Mouse (Mus musculus) G1E-ER4 (cell line): ENCODE measurements around the gene Ccdc91. TPM values are rescaled to one million over a fixed set of nuclear protein-coding genes. Genes with fewer than 3 reads are reported as not detected.

Source experiments
- GATA1 ChIP-seq: IDR thresholded peaks from one replicate; pipeline ENCODE4 v1.8.0; 2012; ENCODE audit warnings: low read length, inconsistent platforms
- polyA plus RNA-seq: library from polyadenylated mRNA; stranded (reverse); fragments of >175 nt; gene quantifications from 2 replicates; pipeline ENCODE4 v1.2.3, GENCODE M21; 2012

Ccdc91 gene
- polyA plus RNA-seq: 15.3 and 21.2 TPM in 2 replicates

- no peak for TF ChIP-seq GATA1
These were observed at the start of gene Ccdc91 for GRCm38 (mm10) chr6:147475727-147476613. TSS of gene Ccdc91 (plus strand) at chr6:147475828.

GRCm38 (mm10) chr6:147426927-147427487 lies 48.6 kb upstream of the Ccdc91 start:
- no peak for TF ChIP-seq GATA1

GRCm38 (mm10) chr6:147455775-147456174 lies 19.9 kb upstream of the Ccdc91 start:
- no peak for TF ChIP-seq GATA1

- no peak for TF ChIP-seq GATA1
These were observed 16.9 kb upstream of the Ccdc91 start for GRCm38 (mm10) chr6:147458637-147459301.

- no peak for TF ChIP-seq GATA1
These were observed 5.6 kb upstream of the Ccdc91 start for GRCm38 (mm10) chr6:147470016-147470415.

GRCm38 (mm10) chr6:147481141-147481540 lies 5.5 kb downstream of the Ccdc91 start:
- no peak for TF ChIP-seq GATA1

- no peak for TF ChIP-seq GATA1
These were observed 14.5 kb downstream of the Ccdc91 start for GRCm38 (mm10) chr6:147490120-147490519.

- no peak for TF ChIP-seq GATA1
These were observed 16.9 kb downstream of the Ccdc91 start for GRCm38 (mm10) chr6:147492551-147492950.

DNA sequence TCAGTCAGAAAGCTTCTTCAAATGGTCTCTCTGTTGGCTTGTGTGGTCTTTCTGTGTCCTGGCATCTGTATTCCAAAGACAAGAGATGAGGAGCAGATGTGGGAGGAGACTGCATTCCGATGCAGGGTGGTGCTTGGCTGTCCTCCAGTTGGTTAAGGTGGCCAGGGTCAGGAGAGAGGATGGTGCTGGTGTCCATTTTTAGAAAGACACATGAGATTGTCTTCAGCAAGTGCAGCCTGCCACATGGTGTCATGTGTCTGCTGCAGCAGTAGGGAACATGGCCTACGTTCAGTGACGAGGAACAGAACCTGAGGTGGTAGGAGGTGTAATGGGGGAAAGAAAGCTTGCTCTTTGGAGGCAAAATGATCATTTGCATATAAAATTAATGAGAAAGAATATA lies 25.8 kb downstream of the Ccdc91 start:
- no peak for TF ChIP-seq GATA1

GRCm38 (mm10) chr6:147506074-147506473 lies 30.4 kb downstream of the Ccdc91 start:
- no peak for TF ChIP-seq GATA1

GRCm38 (mm10) chr6:147506496-147506895 lies 30.9 kb downstream of the Ccdc91 start:
- TF ChIP-seq GATA1: no peak

DNA sequence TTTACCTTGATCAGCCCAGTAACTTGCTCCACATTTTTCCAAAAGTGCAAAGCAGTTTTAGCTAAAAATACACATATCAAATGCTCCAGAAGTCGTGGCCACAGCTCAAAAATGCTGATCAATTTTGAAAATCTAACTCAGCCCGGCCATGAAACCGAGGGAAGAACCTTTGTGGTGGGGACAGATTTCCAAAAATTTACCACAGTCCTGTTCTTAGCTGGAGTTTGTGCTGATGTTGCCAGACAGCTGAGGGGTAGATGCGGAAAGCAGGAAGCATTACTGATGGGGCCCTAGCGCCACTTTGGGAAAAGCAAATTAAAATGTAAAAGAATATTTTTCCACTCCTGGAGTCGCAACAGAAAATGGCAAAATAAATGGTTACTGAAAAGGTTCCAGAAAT lies 31.6 kb downstream of the Ccdc91 start:
- no peak for TF ChIP-seq GATA1

DNA sequence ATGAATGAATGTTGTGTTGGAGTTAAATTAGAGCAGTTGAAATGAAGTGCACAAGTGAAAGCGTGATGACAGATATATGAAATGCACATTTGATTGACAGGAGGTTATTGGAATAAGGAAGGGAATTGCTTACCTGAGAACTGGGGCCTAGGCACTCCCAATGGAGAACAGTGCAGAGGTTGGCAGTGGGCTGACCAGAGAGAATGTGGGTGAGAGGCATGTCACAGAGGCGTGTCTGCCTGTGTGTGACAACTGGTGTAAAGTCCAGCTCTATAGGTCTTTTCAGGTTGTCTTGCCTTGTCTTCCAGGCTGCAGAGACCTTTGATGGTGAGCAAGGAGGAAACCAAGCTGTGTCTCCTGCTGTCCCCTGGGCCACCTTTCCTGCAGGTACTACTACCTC lies 34.9 kb downstream of the Ccdc91 start:
- TF ChIP-seq GATA1: no peak

GRCm38 (mm10) chr6:147517909-147518308 lies 42.3 kb downstream of the Ccdc91 start:
- TF ChIP-seq GATA1: no peak

GRCm38 (mm10) chr6:147525236-147525635 lies 49.6 kb downstream of the Ccdc91 start:
- TF ChIP-seq GATA1: no peak

GRCm38 (mm10) chr6:147534971-147535370 lies 59.3 kb downstream of the Ccdc91 start:
- no peak for TF ChIP-seq GATA1
